Mouse (Mus musculus): ENCODE measurements around the gene Rft1.

Gene Rft1

GRCm38 (mm10) chr14:30735810-30736209 lies 81.7 kb downstream of the Rft1 start:
- no peak for DNase-seq

- DNase-seq = no peak
Observed at GRCm38 (mm10) chr14:30736413-30736812, 82.3 kb downstream of the Rft1 start.

Measured in lung, postnatal 36 days (tissue).